Mouse (Mus musculus) layer of hippocampus, postnatal 14 days (tissue): ENCODE results near the gene Sel1l3. TPM values are rescaled to one million over a fixed set of nuclear protein-coding genes. Genes with fewer than 3 reads are reported as not detected.
A peak's percentile ranks its signal among the peaks of the same experiment; 100 is the strongest.

Experiments
- DNase-seq, 2 experiments: peaks; one replicate each; pipeline ENCODE4 v3.0.0; 2021 to 2022; ENCODE audit warnings: low spot score in 2 of 2, mixed read lengths in 1 of 2
- total RNA-seq, 2 experiments: library from RNA; stranded (reverse); gene quantifications; 2 replicates each; pipeline ENCODE4 v1.2.3; 2021

The Sel1l3 gene
- total RNA-seq, 2 experiments from 2014 or later = 39.0 to 42.9 TPM

- DNase-seq = peak in 1 of 2 experiments; percentile 22
Measured at GRCm38 (mm10) chr5:53214362-53214761, 635 bp upstream of the Sel1l3 start.

- DNase-seq = no peak
Measured at GRCm38 (mm10) chr5:53212782-53213710, 681 bp downstream of the Sel1l3 start.

GRCm38 (mm10) chr5:53212087-53212781 lies 1.5 kb downstream of the Sel1l3 start:
- no peak for DNase-seq

- no peak for DNase-seq
Measured at GRCm38 (mm10) chr5:53211241-53211640, 2.5 kb downstream of the Sel1l3 start.

GRCm38 (mm10) chr5:53210481-53210880 lies 3.2 kb downstream of the Sel1l3 start:
- DNase-seq = no peak

- DNase-seq = no peak
Measured at GRCm38 (mm10) chr5:53209773-53210172, 4.0 kb downstream of the Sel1l3 start.

- no peak for DNase-seq
Measured at GRCm38 (mm10) chr5:53208731-53209130, 5.0 kb downstream of the Sel1l3 start.

- DNase-seq = no peak
Measured at GRCm38 (mm10) chr5:53206575-53206974, 7.2 kb downstream of the Sel1l3 start.

GRCm38 (mm10) chr5:53202748-53203147 lies 11.0 kb downstream of the Sel1l3 start:
- no peak for DNase-seq

- DNase-seq = no peak
Measured at GRCm38 (mm10) chr5:53200825-53201224, 12.9 kb downstream of the Sel1l3 start.

GRCm38 (mm10) chr5:53198408-53198807 lies 15.3 kb downstream of the Sel1l3 start:
- DNase-seq = no peak

- DNase-seq = no peak
Measured at GRCm38 (mm10) chr5:53196387-53197088, 17.2 kb downstream of the Sel1l3 start.

GRCm38 (mm10) chr5:53194841-53195240 lies 18.9 kb downstream of the Sel1l3 start:
- DNase-seq = no peak

GRCm38 (mm10) chr5:53194421-53194820 lies 19.3 kb downstream of the Sel1l3 start:
- DNase-seq = no peak

- no peak for DNase-seq
Measured at GRCm38 (mm10) chr5:53193092-53194030, 20.4 kb downstream of the Sel1l3 start.

- no peak for DNase-seq
Measured at GRCm38 (mm10) chr5:53188608-53189007, 25.1 kb downstream of the Sel1l3 start.

GRCm38 (mm10) chr5:53187245-53187644 lies 26.5 kb downstream of the Sel1l3 start:
- peak; percentile 17 to 25 for DNase-seq

GRCm38 (mm10) chr5:53185803-53186202 lies 27.9 kb downstream of the Sel1l3 start:
- DNase-seq = no peak

GRCm38 (mm10) chr5:53179965-53180364 lies 33.8 kb downstream of the Sel1l3 start:
- no peak for DNase-seq

GRCm38 (mm10) chr5:53176703-53177102 lies 37.0 kb downstream of the Sel1l3 start:
- no peak for DNase-seq
